Mouse (Mus musculus): ENCODE results near the gene Ggcx.
"Not testable (repeated sequence)": the region's sequence is repeated elsewhere in the genome, so short reads cannot be mapped to it uniquely, and the experiment has no call there.

The Ggcx gene

GRCm38 (mm10) chr6:72429061-72429842 lies 15.1 kb downstream of the Ggcx start:
- no peak for DNase-seq (ENCODE audit: low read depth, low spot score)

- no peak for DNase-seq (ENCODE audit: low read depth, low spot score)
These were observed 17.1 kb downstream of the Ggcx start for GRCm38 (mm10) chr6:72430989-72431921.

- no peak for DNase-seq (ENCODE audit: low read depth, low spot score)
These were observed 18.0 kb downstream of the Ggcx start for GRCm38 (mm10) chr6:72432153-72432552.

- no peak for DNase-seq (ENCODE audit: low read depth, low spot score)
These were observed 24.1 kb downstream of the Ggcx start for GRCm38 (mm10) chr6:72438226-72438625.

GRCm38 (mm10) chr6:72438862-72439354 lies 24.8 kb downstream of the Ggcx start:
- peak; percentile 92 for DNase-seq (ENCODE audit: low read depth, low spot score)

- peak; percentile 96 for DNase-seq (ENCODE audit: low read depth, low spot score)
These were observed 25.5 kb downstream of the Ggcx start, which contains the start of gene Mat2a for GRCm38 (mm10) chr6:72439355-72440185. TSS of gene Mat2a (minus strand) at chr6:72439558.

- no peak for DNase-seq (ENCODE audit: low read depth, low spot score)
These were observed 26.3 kb downstream of the Ggcx start for GRCm38 (mm10) chr6:72440186-72440990.

- no peak for DNase-seq (ENCODE audit: low read depth, low spot score)
These were observed 29.0 kb downstream of the Ggcx start for GRCm38 (mm10) chr6:72442921-72443604.

- no peak for DNase-seq (ENCODE audit: low read depth, low spot score)
These were observed 30.9 kb downstream of the Ggcx start for GRCm38 (mm10) chr6:72445011-72445410.

- no peak for DNase-seq (ENCODE audit: low read depth, low spot score)
These were observed 33.4 kb downstream of the Ggcx start for GRCm38 (mm10) chr6:72447487-72447886.

GRCm38 (mm10) chr6:72451778-72452177 lies 37.7 kb downstream of the Ggcx start:
- DNase-seq (ENCODE audit: low read depth, low spot score), result not testable (repeated sequence)

GRCm38 (mm10) chr6:72452329-72452728 lies 38.2 kb downstream of the Ggcx start:
- no peak for DNase-seq (ENCODE audit: low read depth, low spot score)

GRCm38 (mm10) chr6:72453578-72453977 lies 39.5 kb downstream of the Ggcx start:
- DNase-seq (ENCODE audit: low read depth, low spot score), result no peak

- DNase-seq (ENCODE audit: low read depth, low spot score), result peak; percentile 74
These were observed 40.1 kb downstream of the Ggcx start for GRCm38 (mm10) chr6:72454072-72454746.

- no peak for DNase-seq (ENCODE audit: low read depth, low spot score)
These were observed 40.8 kb downstream of the Ggcx start for GRCm38 (mm10) chr6:72454833-72455373.

- DNase-seq (ENCODE audit: low read depth, low spot score), result no peak
These were observed 42.5 kb downstream of the Ggcx start for GRCm38 (mm10) chr6:72456567-72456966.

- DNase-seq (ENCODE audit: low read depth, low spot score), result no peak
These were observed 44.3 kb downstream of the Ggcx start for GRCm38 (mm10) chr6:72458418-72458817.

- no peak for DNase-seq (ENCODE audit: low read depth, low spot score)
These were observed 44.8 kb downstream of the Ggcx start for GRCm38 (mm10) chr6:72458921-72459320.

Data from skeletal muscle tissue, adult 2 months (tissue).